Mouse (Mus musculus) limb, embryonic 14.5 days (tissue): ENCODE results near the gene Ticam1. TPM values are rescaled to one million over a fixed set of nuclear protein-coding genes. Genes with fewer than 3 reads are reported as not detected.
"Not testable (repeated sequence)": the region's sequence is repeated elsewhere in the genome, so short reads cannot be mapped to it uniquely, and the experiment has no call there.

Experiments
- ATAC-seq: fragments of 200-750 bp; cut with Nextera tagmentation; 2 replicates; pipeline ENCODE4 v1.8.0; 2017; ENCODE audit warnings: low read depth, moderate number of reproducible peaks, moderate TSS enrichment; ENCODE audit not compliant: low FRiP score
- DNase-seq: peaks from one replicate; pipeline ENCODE4 v3.0.0-alpha.2; 2015; ENCODE audit warnings: low spot score
- H3K27ac ChIP-seq: fragments of 300-500 bp; sonication (generic); replicated peaks from 2 replicates; pipeline ENCODE4 v1.5.1; 2014; ENCODE audit warnings: low read depth, mild to moderate bottlenecking, low read length, moderate library complexity, mixed read lengths
- H3K27me3 ChIP-seq: fragments of 300-500 bp; sonication (generic); 2 replicates; pipeline ENCODE4 v1.6.1; 2014; ENCODE audit warnings: low read length, mixed read lengths; ENCODE audit not compliant: control insufficient read depth, insufficient read depth
- H3K36me3 ChIP-seq: fragments of 300-500 bp; sonication (generic); 2 replicates; pipeline ENCODE4 v1.6.1; 2014; ENCODE audit warnings: mild to moderate bottlenecking, low read length, moderate library complexity, mixed read lengths; ENCODE audit not compliant: control insufficient read depth, insufficient read depth
- H3K4me1 ChIP-seq: fragments of 300-500 bp; sonication (generic); 2 replicates; pipeline ENCODE4 v1.6.1; 2014; ENCODE audit warnings: antibody characterized with exemption, low read length, mixed read lengths; ENCODE audit not compliant: control insufficient read depth, insufficient read depth
- H3K4me2 ChIP-seq: fragments of 300-500 bp; sonication (generic); replicated peaks from 2 replicates; pipeline ENCODE4 v1.6.1; 2014; ENCODE audit warnings: low read depth, mild to moderate bottlenecking, low read length, moderate library complexity; ENCODE audit not compliant: severe bottlenecking
- H3K4me3 ChIP-seq: fragments of 300-500 bp; sonication (generic); replicated peaks from 2 replicates; pipeline ENCODE4 v1.5.1; 2014; ENCODE audit warnings: low read length
- H3K9ac ChIP-seq: fragments of 300-500 bp; sonication (generic); 2 replicates; pipeline ENCODE4 v1.6.1; 2014; ENCODE audit warnings: mild to moderate bottlenecking, low read depth, low read length, moderate library complexity; ENCODE audit not compliant: severe bottlenecking
- H3K9me3 ChIP-seq: fragments of 300-500 bp; sonication (generic); 2 replicates; pipeline ENCODE4 v1.6.1; 2016; ENCODE audit warnings: low read length; ENCODE audit not compliant: control insufficient read depth
- POLR2A ChIP-seq: fragments of 200-500 bp; IDR thresholded peaks from 2 replicates; pipeline ENCODE4 v1.8.0; 2012; ENCODE audit warnings: inconsistent platforms, mild to moderate bottlenecking, moderate library complexity, borderline replicate concordance; ENCODE audit not compliant: insufficient read depth, insufficient read length; ENCODE audit errors: extremely low read depth
- WGBS: fragments of 180-500 bp; shearing (Covaris S2); extraction: QIAGEN DNeasy Blood & Tissue Kit; methylation state at CpG from one replicate; pipeline ENCODE4 v1.1.7; 2014; 5-methylcytosine and 5-hydroxymethylcytosine counted together
- polyA plus RNA-seq, 2 experiments: library from polyadenylated mRNA; depleted of rRNA in 1 of 2; stranded (reverse) in 1 of 2; unstranded in 1 of 2; fragments of >200 nt; fragmentation: Nextera tagmentation in 1 of 2; extraction: Ambion mirVana in 1 of 2; gene quantifications; 2 replicates each; pipeline versions ENCODE4 v1.2.1 to v1.2.3; 2012 to 2014

Ticam1 gene
- polyA plus RNA-seq, 2 experiments: 8.7 to 12.5 TPM

DNA sequence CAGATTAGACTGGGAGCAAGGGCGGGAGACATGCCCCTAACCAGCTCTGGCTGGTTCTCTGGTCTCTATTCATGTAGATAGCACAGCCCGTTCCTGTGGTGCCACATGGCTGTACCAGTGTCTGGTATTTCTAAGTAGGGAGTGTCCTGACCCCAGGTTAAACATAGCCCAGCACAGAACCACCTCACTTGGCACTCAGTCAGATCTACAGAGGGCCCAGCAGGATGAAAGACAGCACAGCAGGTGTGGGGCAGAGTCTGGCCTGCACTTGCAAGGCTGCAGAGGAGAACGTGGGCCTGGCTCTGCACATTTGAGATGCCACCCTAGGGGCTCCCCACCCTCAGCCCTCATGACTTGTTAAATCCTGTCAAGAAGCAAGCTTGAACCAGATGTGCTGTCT lies 15.4 kb downstream of the Ticam1 start:
- ATAC-seq: no peak
- Histone ChIP-seq H3K36me3 (peaks cover 47% of the 10 kb centered on the region), H3K9me3 (no peaks in the 10 kb centered on the region), H3K27me3 (no peaks in the 10 kb centered on the region), H3K4me3 (no peak overlapping the region), H3K9ac (no peak overlapping the region), H3K4me1 (peaks cover 11% of the 10 kb centered on the region; the same call in 1 of the 2 replicates), H3K27ac (no peak overlapping the region), H3K4me2 (no peak overlapping the region)
- DNase-seq: no peak
- TF ChIP-seq POLR2A: no peak
- WGBS: 68% methylated on average over 3 of the region's 3 CpGs

DNA sequence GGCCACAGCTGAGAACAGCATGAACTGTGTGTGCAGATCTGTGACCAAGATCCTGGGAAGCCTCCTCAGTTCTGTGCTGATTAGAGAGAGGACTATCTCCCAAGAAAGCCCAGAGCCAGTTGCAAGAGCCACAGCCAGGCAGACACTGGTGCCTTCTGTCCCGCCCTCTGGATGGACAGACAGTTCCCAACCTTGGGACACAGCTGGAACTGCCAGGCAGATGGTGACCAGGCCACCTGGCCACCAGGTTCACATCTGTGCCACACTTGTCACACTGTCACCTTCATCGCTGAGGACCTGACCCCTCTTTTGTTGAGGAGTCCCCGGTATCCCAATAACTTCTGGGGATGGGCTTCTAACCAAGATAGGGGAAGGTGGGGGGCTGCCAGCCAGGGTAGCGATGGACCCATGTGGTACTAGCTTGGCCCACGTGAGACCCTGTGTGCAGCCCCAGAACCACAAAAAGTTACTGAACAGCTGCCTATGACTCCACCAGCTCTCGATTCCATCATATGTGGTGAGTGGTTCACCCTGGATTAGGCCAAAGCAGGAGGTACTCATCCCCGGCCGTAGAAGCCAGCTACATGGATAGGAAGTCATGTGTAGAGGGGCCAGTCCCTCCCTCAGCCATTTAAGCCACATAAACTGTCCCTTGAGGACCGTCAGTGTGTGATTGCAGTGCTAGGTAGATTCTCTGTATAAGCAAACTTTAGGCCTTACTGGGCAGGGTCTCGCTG lies 17.1 kb downstream of the Ticam1 start:
- H3K4me1 ChIP-seq: peaks cover 11% of the 10 kb centered on the region; the same call in 1 of the 2 replicates

GRCm38 (mm10) chr17:56258812-56259211 lies 17.8 kb downstream of the Ticam1 start:
- ATAC-seq, H3K4me3 ChIP-seq, H3K4me2 ChIP-seq, H3K27me3 ChIP-seq, H3K27ac ChIP-seq, H3K9me3 ChIP-seq, H3K9ac ChIP-seq, DNase-seq: not testable (repeated sequence)
- 79% methylated on average over 2 of the region's 2 CpGs for WGBS
- peaks cover 47% of the 10 kb centered on the region for H3K36me3 ChIP-seq
- peaks cover 11% of the 10 kb centered on the region; the same call in 1 of the 2 replicates for H3K4me1 ChIP-seq

More for the DNA sequence above, 17.1 kb downstream of the Ticam1 start:
- Histone ChIP-seq H3K9me3 (no peaks in the 10 kb centered on the region), H3K4me2 (0 out of 2 replicates have a peak overlapping the region, but pooled peaks have one; percentile 3), H3K27ac (no peak overlapping the region), H3K27me3 (no peaks in the 10 kb centered on the region), H3K9ac (peak overlapping the region; percentile 16; the same call in 1 of the 2 replicates), H3K36me3 (peaks cover 47% of the 10 kb centered on the region), H3K4me3 (no peak overlapping the region)
- no peak for TF ChIP-seq POLR2A
- ATAC-seq (no peak), DNase-seq (no peak)
- WGBS: 90% methylated on average over 10 of the region's 10 CpGs

- H3K27me3 ChIP-seq, H3K9me3 ChIP-seq, ATAC-seq, H3K4me2 ChIP-seq, H3K27ac ChIP-seq, DNase-seq, H3K4me3 ChIP-seq, H3K9ac ChIP-seq: not testable (repeated sequence)
- H3K36me3 ChIP-seq: peaks cover 47% of the 10 kb centered on the region
- H3K4me1 ChIP-seq: peaks cover 11% of the 10 kb centered on the region; the same call in 1 of the 2 replicates
- WGBS: 90% methylated on average over 16 of the region's 19 CpGs
Measured at GRCm38 (mm10) chr17:56258269-56258668, 18.3 kb downstream of the Ticam1 start.

DNA sequence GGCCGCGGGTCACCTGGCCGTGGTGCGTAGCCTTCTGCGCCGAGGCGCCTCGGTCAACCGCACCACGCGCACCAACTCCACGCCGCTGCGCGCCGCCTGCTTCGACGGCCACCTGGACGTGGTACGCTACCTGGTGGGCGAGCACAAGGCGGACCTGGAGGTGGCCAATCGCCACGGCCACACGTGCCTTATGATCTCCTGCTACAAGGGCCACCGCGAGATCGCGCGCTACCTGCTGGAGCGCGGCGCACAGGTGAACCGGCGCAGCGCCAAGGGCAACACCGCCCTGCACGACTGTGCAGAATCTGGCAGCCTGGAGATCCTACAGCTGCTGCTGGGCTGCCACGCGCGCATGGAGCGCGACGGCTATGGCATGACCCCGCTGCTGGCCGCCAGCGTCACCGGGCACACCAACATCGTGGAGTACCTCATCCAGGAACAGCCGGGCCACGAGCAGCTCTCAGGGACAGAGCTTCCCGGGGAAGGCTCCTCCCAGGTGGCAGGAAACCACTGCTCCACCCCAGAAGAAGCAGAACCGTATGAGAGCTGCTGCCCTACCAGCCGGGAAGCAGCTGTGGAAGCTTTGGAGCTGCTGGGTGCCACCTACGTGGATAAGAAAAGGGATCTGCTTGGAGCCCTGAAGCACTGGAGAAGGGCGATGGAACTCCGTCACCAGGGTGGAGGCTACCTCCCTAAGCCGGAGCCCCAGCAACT lies 19.2 kb downstream of the Ticam1 start:
- ATAC-seq (no peak), DNase-seq (no peak)
- Histone ChIP-seq H3K9me3 (no peaks in the 10 kb centered on the region), H3K4me1 (peaks cover 11% of the 10 kb centered on the region; the same call in 1 of the 2 replicates), H3K4me3 (peak overlapping the region; percentile 65), H3K4me2 (peak overlapping the region; percentile 81), H3K36me3 (peaks cover 41% of the 10 kb centered on the region), H3K27me3 (no peaks in the 10 kb centered on the region), H3K9ac (peak overlapping the region; percentile 55), H3K27ac (no peak overlapping the region)
- no peak for TF ChIP-seq POLR2A
- WGBS: 11% methylated on average over 48 of the region's 58 CpGs
